Comparison of ENCODE assay signal across 16 mouse cellular contexts in the genomic region with DNA sequence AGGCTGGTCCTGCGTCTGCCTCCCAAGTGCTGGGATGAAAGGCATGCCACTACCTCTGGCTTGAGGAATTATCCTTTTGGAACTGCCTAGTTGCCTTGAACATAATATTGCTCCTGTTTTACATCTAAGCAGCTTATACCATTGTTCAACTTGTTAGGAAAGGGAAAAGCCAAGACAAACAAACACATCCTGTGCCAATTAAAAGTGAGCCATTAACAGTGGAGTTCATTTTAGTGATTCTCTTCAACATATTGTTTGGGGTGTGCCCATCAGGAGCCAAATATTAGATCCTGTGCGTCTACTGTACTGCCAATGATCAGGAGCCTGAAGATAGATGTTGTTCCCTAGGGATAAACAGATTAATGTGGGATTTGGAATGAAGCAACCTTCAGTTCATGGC.
"Had no signal": no experiment of that assay in that cellular context is flagged by ENCODE, and none has a peak within 500 bp of the region (broad histone marks: within the 10 kb centered on the region; RNA-seq: fewer than 3 reads in every experiment).

No protein-coding gene starts in this region.

- DNase-seq: kidney, adult 8-10 months; kidney, postnatal 14 days; kidney, postnatal 4 days; layer of hippocampus, adult 9-11 months; layer of hippocampus, postnatal 36 days; left cerebral cortex, postnatal 4 days; liver, postnatal 0 days; midbrain, embryonic 14.5 days; thymus, adult 18-20 months; thymus, postnatal 36 days had no signal

- H3K4me3 ChIP-seq: limb, embryonic 12.5 days; limb, embryonic 15.5 days; lung, embryonic 15.5 days; megakaryocyte, embryonic 14.5 days; midbrain, embryonic 10.5 days had no signal

- H3K27ac ChIP-seq: limb, embryonic 12.5 days; limb, embryonic 15.5 days; liver, embryonic 14.5 days; lung, embryonic 15.5 days; midbrain, embryonic 10.5 days had no signal
